Mouse (Mus musculus) liver, embryonic 12.5 days (tissue): ENCODE measurements around the gene Pom121. TPM values are rescaled to one million over a fixed set of nuclear protein-coding genes. Genes with fewer than 3 reads are reported as not detected.

Experiments
- ATAC-seq: fragments of 200-750 bp; cut with Nextera tagmentation; 2 replicates; pipeline ENCODE4 v1.8.0; 2017; ENCODE audit warnings: moderate number of reproducible peaks, mild to moderate bottlenecking, moderate library complexity
- H3K27ac ChIP-seq: fragments of 300-500 bp; sonication (generic); 2 replicates; pipeline ENCODE4 v1.5.1; 2016; ENCODE audit warnings: mild to moderate bottlenecking
- H3K27me3 ChIP-seq: fragments of 300-500 bp; sonication (generic); replicated peaks from 2 replicates; pipeline ENCODE4 v1.6.1; 2016; ENCODE audit warnings: mild to moderate bottlenecking, moderate library complexity
- H3K36me3 ChIP-seq: fragments of 300-500 bp; sonication (generic); 2 replicates; pipeline ENCODE4 v1.6.1; 2016; ENCODE audit warnings: mild to moderate bottlenecking, moderate library complexity
- H3K4me1 ChIP-seq: fragments of 300-500 bp; sonication (generic); 2 replicates; pipeline ENCODE4 v1.6.1; 2016
- H3K4me2 ChIP-seq: fragments of 300-500 bp; sonication (generic); 2 replicates; pipeline ENCODE4 v1.6.1; 2016; ENCODE audit warnings: mild to moderate bottlenecking, moderate library complexity
- H3K4me3 ChIP-seq: fragments of 300-500 bp; sonication (generic); 2 replicates; pipeline ENCODE4 v1.5.1; 2016; ENCODE audit warnings: mild to moderate bottlenecking, moderate library complexity
- H3K9ac ChIP-seq: fragments of 300-500 bp; sonication (generic); 2 replicates; pipeline ENCODE4 v1.6.1; 2016; ENCODE audit warnings: mild to moderate bottlenecking, moderate library complexity
- H3K9me3 ChIP-seq: fragments of 300-500 bp; sonication (generic); replicated peaks from 2 replicates; pipeline ENCODE4 v1.6.1; 2016; ENCODE audit warnings: mild to moderate bottlenecking, moderate library complexity
- WGBS: fragments of 180-500 bp; shearing (Covaris S2); methylation state at CpG from one replicate; pipeline ENCODE4 v1.1.7; 2016; ENCODE audit not compliant: insufficient replicate concordance; 5-methylcytosine and 5-hydroxymethylcytosine counted together
- polyA plus RNA-seq: library from polyadenylated mRNA; unstranded; fragments of >200 nt; fragmentation: Nextera tagmentation; extraction: Ambion mirVana; gene quantifications from 2 replicates; pipeline ENCODE4 v1.2.1, GENCODE M21; 2016

The Pom121 gene
- 12.2 and 13.8 TPM in 2 replicates for polyA plus RNA-seq

DNA sequence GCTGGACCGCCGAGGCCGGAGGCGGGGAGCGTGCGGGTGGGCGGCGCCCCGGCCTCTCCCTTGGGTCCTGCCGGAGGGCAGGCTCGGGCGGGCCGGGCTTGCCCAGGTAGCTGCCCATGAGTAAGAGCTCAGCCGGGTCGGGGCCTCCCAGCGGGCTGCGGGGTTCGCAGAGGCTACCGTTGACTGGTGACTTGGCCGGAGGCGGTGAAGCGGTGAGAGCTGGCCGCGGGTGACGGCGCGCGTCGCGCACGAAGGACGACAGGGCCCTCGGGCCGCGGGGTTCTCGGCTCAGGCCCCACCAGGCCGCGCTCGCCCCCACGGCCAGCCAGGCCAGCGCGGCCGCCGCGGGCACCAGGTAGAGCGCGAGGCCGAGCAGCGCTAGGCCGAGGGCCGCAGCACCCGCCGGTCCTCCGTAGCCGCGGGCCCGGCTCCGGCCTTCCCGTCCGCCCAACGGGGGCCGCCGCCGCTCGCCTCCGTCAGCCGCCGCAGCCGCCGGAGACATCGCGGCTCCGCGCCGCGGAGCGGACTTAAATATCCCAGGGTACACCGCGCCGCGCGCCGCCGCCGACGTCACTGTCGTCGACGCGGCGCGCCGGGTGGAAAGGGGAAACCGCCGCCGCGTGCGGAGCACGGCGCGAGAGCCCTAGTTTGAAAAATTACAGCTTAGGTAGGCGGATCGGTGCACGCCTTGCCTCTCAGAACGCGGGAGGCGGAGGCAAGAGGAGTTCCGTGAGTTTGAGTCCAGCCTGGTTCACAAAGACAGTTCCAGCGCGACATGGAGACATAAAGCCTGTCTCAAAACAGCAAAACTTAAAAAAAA lies at the start of gene Pom121:
Gene Pom121, minus strand, starts transcription at position 543 of the 820 bp plus-strand sequence.
- Histone ChIP-seq H3K4me1 (peaks cover 30% of the 10 kb centered on the region), H3K4me2 (peak within 1 kb of the TSS; percentile 81), H3K27ac (peak within 1 kb of the TSS; percentile 93), H3K4me3 (peak within 1 kb of the TSS; percentile 94), H3K36me3 (peaks cover 32% of the 10 kb centered on the region), H3K27me3 (peaks cover 2% of the 10 kb centered on the region; the same call in 1 of the 2 replicates), H3K9me3 (no peaks in the 10 kb centered on the region), H3K9ac (peak within 1 kb of the TSS; percentile 98)
- ATAC-seq, result peak; percentile 85
- WGBS, result under 1% methylated on average over 84 of the region's 110 CpGs

DNA sequence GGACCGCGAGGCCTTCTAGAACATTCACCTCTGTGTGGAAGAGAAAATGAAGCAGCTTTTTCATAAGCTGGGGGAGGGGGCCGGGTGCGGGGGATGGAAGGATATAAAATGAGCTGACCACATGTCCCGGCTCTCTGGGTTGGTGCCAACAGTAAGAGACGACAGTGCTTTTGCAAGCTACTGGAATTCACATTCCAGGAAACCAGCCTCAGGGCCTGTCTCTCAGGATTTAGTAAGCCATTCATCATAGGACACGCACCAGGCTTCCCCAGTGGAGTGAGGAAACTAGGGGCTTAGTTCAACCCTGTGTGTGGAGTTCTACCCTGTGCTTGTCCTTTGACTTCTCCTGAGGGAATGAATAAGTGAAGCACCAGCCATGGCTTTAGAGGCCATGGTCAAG lies 48.1 kb upstream of the Pom121 start:
- H3K36me3 ChIP-seq, result peaks cover 10% of the 10 kb centered on the region; the same call in 1 of the 2 replicates
- H3K27ac ChIP-seq, result no peak overlapping the region
- no peak overlapping the region for H3K4me3 ChIP-seq
- H3K27me3 ChIP-seq, result no peaks in the 10 kb centered on the region
- 76% methylated on average over 7 of the region's 7 CpGs for WGBS
- H3K9me3 ChIP-seq, result no peaks in the 10 kb centered on the region
- no peak overlapping the region for H3K9ac ChIP-seq
- H3K4me2 ChIP-seq, result no peak overlapping the region
- no peaks in the 10 kb centered on the region for H3K4me1 ChIP-seq
- no peak for ATAC-seq

DNA sequence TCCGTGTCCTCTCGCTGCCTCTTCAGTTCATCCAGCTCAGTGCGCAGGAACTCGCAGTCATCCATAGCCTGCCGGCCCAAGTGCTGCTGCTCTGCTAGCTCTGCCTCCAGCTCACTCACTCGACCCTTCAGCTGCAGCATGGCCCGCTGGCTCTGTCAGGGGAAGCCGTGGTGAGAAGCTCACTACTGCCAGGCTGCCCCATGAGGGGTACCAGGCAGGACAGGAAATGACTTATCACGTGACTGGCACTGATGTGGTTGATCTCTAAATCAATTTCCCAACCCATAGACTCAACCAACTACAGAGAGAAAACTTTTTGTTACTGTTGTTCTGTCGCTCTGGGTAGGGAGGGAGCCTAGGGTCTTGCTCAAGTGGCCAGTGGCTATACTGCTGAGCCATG lies 40.7 kb upstream of the Pom121 start:
- Histone ChIP-seq H3K4me1 (no peaks in the 10 kb centered on the region), H3K36me3 (peaks cover 21% of the 10 kb centered on the region; the same call in 1 of the 2 replicates), H3K27me3 (no peaks in the 10 kb centered on the region), H3K9me3 (no peaks in the 10 kb centered on the region; the same call in 1 of the 2 replicates), H3K4me2 (no peak overlapping the region), H3K27ac (no peak overlapping the region), H3K9ac (no peak overlapping the region), H3K4me3 (no peak overlapping the region)
- WGBS, result 82% methylated on average over 10 of the region's 10 CpGs
- no peak for ATAC-seq

DNA sequence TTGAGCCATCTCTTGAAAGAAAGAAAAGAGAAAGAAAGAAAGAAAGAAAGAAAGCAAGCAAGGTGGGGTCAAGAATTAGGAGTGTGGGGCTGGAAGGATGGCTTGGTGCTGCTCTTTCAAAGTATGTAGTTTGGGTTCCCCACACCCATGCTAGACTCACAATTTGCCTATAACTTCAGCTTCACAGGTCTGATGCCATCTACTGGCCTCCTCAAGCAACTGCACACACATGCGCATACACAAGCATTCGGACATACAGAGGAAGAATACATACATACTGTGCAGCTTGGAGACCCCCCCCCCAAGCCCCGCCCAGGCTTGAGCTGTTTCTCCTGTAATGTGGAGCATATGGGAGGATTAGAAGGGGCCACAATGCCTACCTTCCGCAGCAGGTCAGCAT lies 39.5 kb upstream of the Pom121 start:
- no peak overlapping the region for H3K4me3 ChIP-seq
- H3K9ac ChIP-seq, result no peak overlapping the region
- no peak overlapping the region for H3K4me2 ChIP-seq
- H3K4me1 ChIP-seq, result no peaks in the 10 kb centered on the region
- no peak for ATAC-seq
- WGBS, result 85% methylated on average over 4 of the region's 4 CpGs
- peaks cover 22% of the 10 kb centered on the region; the same call in 1 of the 2 replicates for H3K36me3 ChIP-seq
- no peaks in the 10 kb centered on the region for H3K27me3 ChIP-seq
- H3K27ac ChIP-seq, result no peak overlapping the region
- H3K9me3 ChIP-seq, result no peaks in the 10 kb centered on the region; the same call in 1 of the 2 replicates

DNA sequence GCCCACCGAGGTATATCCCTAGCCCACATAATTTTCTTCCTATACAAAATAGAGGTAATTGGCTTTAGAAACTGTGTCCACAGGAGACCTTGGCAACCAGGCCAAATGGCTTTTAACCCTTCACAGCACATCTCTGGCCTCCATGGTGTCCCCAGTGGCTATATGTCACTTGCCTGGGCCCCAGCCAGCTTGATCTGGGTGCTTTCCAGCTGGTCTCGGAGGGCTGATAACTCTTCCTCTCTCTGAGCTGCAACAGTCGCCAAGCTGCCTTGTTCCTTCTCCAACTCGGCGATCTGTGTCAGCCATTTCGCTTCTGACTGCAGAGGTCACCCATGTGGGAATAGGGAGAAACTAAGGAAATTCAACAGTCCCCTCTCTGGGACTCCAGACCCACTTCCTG lies 36.8 kb upstream of the Pom121 start:
- 58% methylated on average over 6 of the region's 6 CpGs for WGBS

DNA sequence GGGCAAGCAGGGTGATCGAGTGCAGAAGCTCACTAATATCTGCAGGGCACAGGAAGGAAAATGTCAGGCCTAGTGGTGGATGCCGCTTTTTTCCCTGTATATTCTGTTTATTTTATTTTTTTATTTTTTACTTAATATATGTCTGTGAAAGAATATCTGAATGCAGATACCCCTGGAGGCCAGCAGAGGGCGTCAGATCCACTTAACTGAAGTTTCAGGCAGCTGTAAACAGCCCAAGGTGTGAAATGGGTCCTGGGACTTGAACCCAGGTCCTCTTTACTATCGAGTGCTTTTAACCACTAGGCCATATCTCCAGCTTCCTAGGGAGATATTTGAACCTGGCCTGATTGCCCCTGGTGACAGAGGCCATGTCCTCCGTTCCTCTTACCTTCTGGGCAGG lies 34.4 kb upstream of the Pom121 start:
- ATAC-seq, result no peak
- no peak overlapping the region for H3K27ac ChIP-seq

More for the DNA sequence above, 36.8 kb upstream of the Pom121 start:
- no peaks in the 10 kb centered on the region for H3K27me3 ChIP-seq
- H3K9ac ChIP-seq, result no peak overlapping the region
- no peaks in the 10 kb centered on the region; the same call in 1 of the 2 replicates for H3K9me3 ChIP-seq
- no peak overlapping the region for H3K4me2 ChIP-seq
- H3K36me3 ChIP-seq, result peaks cover 33% of the 10 kb centered on the region
- H3K4me1 ChIP-seq, result no peaks in the 10 kb centered on the region
- no peak overlapping the region for H3K4me3 ChIP-seq
- no peak overlapping the region for H3K27ac ChIP-seq
- ATAC-seq, result no peak

DNA sequence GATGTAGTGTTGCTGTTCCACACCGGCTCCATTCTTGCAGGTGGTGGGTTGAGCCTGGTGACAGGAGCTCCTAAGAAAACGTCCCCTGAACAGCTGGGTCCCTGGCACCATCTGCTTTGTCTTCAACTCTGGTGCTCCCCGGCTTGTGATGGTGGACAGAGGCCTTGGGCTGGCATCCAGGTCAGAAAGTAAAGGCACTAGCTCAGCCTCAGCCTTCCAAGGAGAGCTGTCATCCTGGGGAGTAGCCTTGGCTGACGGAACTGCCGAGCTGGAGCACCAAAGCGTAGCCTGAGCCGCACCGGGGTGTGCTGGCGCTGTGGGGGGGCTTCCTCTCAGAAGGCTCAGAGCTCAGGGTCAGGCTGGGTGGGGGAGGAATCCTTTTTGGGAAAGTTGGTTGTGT lies 15.9 kb upstream of the Pom121 start:
- H3K27me3 ChIP-seq, result no peaks in the 10 kb centered on the region
- H3K4me1 ChIP-seq, result no peaks in the 10 kb centered on the region
- H3K4me2 ChIP-seq, result no peak overlapping the region
- ATAC-seq, result no peak
- H3K9ac ChIP-seq, result no peak overlapping the region
- 76% methylated on average over 9 of the region's 9 CpGs for WGBS
- no peak overlapping the region for H3K27ac ChIP-seq
- H3K4me3 ChIP-seq, result no peak overlapping the region
- peaks cover 7% of the 10 kb centered on the region; the same call in 1 of the 2 replicates for H3K36me3 ChIP-seq
- H3K9me3 ChIP-seq, result no peaks in the 10 kb centered on the region

More for the DNA sequence above, 34.4 kb upstream of the Pom121 start:
- Histone ChIP-seq H3K9me3 (no peaks in the 10 kb centered on the region; the same call in 1 of the 2 replicates), H3K36me3 (peaks cover 28% of the 10 kb centered on the region), H3K4me3 (no peak overlapping the region), H3K27me3 (no peaks in the 10 kb centered on the region), H3K9ac (no peak overlapping the region), H3K4me1 (no peaks in the 10 kb centered on the region), H3K4me2 (no peak overlapping the region)
- 49% methylated on average over 5 of the region's 5 CpGs for WGBS

DNA sequence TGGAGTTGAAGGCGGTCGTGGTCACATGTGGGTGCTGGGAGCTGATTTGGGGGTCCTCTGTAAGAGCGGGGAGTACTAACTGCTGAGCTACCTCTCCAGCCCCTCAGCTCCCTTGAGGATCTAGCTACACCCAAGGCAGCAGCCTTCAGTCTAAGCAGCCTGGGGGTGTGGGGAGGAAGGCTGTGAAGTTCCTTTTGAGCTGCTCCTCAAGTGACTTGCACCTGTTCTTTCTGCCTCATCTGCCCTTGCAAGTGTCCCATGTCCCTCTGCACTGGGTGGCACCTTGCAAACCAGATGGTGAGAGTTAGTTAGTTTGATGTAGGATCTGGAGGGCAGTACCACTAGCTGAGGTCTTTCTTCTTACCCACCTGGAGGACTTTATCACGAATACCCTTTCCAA lies 13.8 kb upstream of the Pom121 start:
- WGBS, result 72% methylated on average over 4 of the region's 4 CpGs
- no peak for ATAC-seq
- Histone ChIP-seq H3K36me3 (peaks cover 3% of the 10 kb centered on the region; the same call in 1 of the 2 replicates), H3K27ac (no peak overlapping the region), H3K4me1 (no peaks in the 10 kb centered on the region), H3K9ac (no peak overlapping the region), H3K9me3 (no peaks in the 10 kb centered on the region), H3K27me3 (no peaks in the 10 kb centered on the region), H3K4me2 (no peak overlapping the region), H3K4me3 (no peak overlapping the region)

DNA sequence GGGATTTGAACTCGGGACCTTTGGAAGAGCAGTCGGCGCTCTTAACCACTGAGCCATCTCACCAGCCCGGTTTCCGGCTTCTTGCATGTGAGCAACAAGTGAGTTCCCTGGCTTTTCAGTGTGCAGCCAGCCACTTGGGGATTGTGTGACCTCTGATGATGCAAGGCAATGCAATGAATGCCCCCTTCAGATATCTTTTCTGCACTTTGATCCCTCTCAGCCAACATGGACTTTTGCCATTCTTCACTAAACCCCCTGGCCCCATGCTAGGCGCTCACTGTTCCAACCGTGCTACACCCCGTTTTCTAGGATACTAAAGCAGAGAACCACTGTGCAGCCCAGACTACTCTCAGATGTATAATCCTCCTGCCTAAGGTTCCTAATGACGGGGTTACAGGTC lies 11.1 kb upstream of the Pom121 start:
- no peaks in the 10 kb centered on the region for H3K4me1 ChIP-seq
- no peaks in the 10 kb centered on the region for H3K9me3 ChIP-seq
- H3K4me2 ChIP-seq, result no peak overlapping the region
- no peak overlapping the region for H3K9ac ChIP-seq
- no peak overlapping the region for H3K4me3 ChIP-seq
- H3K27me3 ChIP-seq, result no peaks in the 10 kb centered on the region
- H3K36me3 ChIP-seq, result peaks cover 3% of the 10 kb centered on the region; the same call in 1 of the 2 replicates
- no peak overlapping the region for H3K27ac ChIP-seq
- 72% methylated on average over 9 of the region's 9 CpGs for WGBS
- no peak for ATAC-seq

DNA sequence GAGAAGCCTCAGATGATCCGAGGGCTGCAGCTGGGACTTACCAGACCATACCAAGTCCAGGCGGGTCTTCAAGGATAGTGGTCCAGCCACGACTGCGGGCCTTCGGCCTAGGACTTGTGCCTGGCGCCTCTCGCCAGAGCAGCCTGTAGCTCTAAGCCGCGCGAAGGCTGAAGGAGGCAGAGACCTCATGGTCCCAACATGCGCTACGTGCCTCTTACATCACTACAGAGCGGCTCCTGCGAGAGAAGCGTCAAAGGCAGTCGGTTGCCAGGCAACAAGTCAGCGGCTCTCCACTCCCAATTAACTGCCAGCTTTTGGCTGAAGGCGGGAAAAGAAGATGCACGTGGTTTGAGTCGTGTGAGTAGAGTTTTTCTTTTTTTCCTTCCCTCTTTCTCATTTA lies 10.3 kb upstream of the Pom121 start:
- ATAC-seq, result no peak
- Histone ChIP-seq H3K4me3 (no peak overlapping the region), H3K36me3 (no peaks in the 10 kb centered on the region), H3K4me2 (no peak overlapping the region), H3K9ac (no peak overlapping the region), H3K4me1 (no peaks in the 10 kb centered on the region), H3K27me3 (0 out of 2 replicates have a peak, but pooled peaks cover 3% of the 10 kb centered on the region), H3K9me3 (no peaks in the 10 kb centered on the region), H3K27ac (no peak overlapping the region)
- WGBS, result 40% methylated on average over 20 of the region's 20 CpGs

DNA sequence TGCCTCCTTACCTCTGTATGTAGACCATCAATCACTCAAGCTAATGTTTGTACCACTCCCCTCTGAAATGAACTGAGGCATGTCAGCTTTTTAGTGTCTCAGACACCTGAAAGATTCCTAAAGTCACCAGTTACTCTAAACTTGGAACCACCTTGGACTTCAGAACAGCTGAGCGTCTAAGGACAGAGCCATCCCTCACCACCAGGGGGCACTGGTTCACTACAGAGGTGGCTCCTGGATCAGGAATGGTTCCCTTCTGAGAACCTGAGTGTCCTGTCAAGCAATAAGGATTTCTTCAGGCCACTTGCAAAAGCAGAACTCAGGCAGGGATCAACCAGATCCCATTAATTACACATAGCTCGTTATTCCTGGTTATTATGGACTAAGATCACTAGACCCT lies 5.9 kb upstream of the Pom121 start:
- WGBS, result 8% methylated on average over 2 of the region's 2 CpGs

DNA sequence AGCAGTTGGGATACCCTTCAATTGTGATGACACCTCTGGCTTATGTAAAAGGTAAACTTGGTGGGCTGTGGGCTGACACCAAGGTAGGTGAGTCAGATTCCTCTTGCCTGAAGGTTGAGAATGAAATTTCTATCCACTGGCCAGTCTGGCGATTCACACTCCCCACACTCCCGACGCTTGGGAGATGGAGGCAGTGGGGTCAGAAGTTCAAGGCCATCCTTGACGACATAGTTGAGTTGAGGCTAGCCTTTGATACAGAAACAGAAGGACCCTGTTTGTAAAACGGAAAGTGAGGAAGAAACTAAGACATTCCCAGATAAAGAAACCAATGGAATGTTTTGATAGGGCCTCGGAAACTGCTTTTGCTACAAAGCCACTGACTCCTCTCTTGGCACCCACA lies 5.0 kb upstream of the Pom121 start:
- H3K9ac ChIP-seq, result no peak overlapping the region
- H3K4me1 ChIP-seq, result peaks cover 16% of the 10 kb centered on the region
- peaks cover 8% of the 10 kb centered on the region; the same call in 1 of the 2 replicates for H3K27me3 ChIP-seq
- H3K36me3 ChIP-seq, result no peaks in the 10 kb centered on the region
- no peaks in the 10 kb centered on the region for H3K9me3 ChIP-seq
- H3K27ac ChIP-seq, result no peak overlapping the region
- no peak overlapping the region for H3K4me3 ChIP-seq
- no peak for ATAC-seq
- H3K4me2 ChIP-seq, result no peak overlapping the region
- 51% methylated on average over 6 of the region's 6 CpGs for WGBS

More for the DNA sequence above, 5.9 kb upstream of the Pom121 start:
- no peaks in the 10 kb centered on the region for H3K36me3 ChIP-seq
- no peak overlapping the region for H3K4me2 ChIP-seq
- H3K27ac ChIP-seq, result no peak overlapping the region
- no peak overlapping the region for H3K4me3 ChIP-seq
- no peaks in the 10 kb centered on the region for H3K9me3 ChIP-seq
- no peak for ATAC-seq
- peaks cover 9% of the 10 kb centered on the region for H3K4me1 ChIP-seq
- no peak overlapping the region for H3K9ac ChIP-seq
- peaks cover 8% of the 10 kb centered on the region; the same call in 1 of the 2 replicates for H3K27me3 ChIP-seq
